Mouse (Mus musculus) bone marrow, adult 2 months (tissue): ENCODE measurements at regions not wholly inside any gene's neighbourhood (a gene's known extent, or its start where the extent isn't known, plus 50 kb on each side); places are given as distances from the start of the nearest gene placed in this dataset.

ENCODE experiments used
- H3K27ac ChIP-seq: fragments of 200-500 bp; 2 replicates; pipeline ENCODE4 v1.5.1; 2012; ENCODE audit warnings: low read depth, mild to moderate bottlenecking, control low read depth, inconsistent platforms, low read length; ENCODE audit not compliant: control insufficient read depth, poor library complexity, insufficient read depth
- H3K4me1 ChIP-seq: fragments of 200-500 bp; 2 replicates; pipeline ENCODE4 v1.6.1; 2011; ENCODE audit warnings: low read length; ENCODE audit not compliant: control insufficient read depth, insufficient read depth
- H3K4me3 ChIP-seq: fragments of 200-500 bp; replicated peaks from 2 replicates; pipeline ENCODE3; 2011; ENCODE audit warnings: mild to moderate bottlenecking, low read depth, low read length, control low read depth; ENCODE audit not compliant: control insufficient read depth
- CTCF ChIP-seq: fragments of 200-500 bp; IDR thresholded peaks from 2 replicates; pipeline ENCODE4 v1.5.1; 2011; ENCODE audit warnings: low read length, control low read depth; ENCODE audit not compliant: control insufficient read depth, insufficient read depth
- POLR2A ChIP-seq: fragments of 200-500 bp; IDR thresholded peaks from 2 replicates; pipeline ENCODE4 v1.6.1; 2011; ENCODE audit warnings: low read depth, mild to moderate bottlenecking, control low read depth, low read length, borderline replicate concordance; ENCODE audit not compliant: control insufficient read depth
- WGBS: fragments of 180-500 bp; shearing (Covaris S2); methylation state at CpG from one replicate; pipeline ENCODE4 v1.1.7; 2018; 5-methylcytosine and 5-hydroxymethylcytosine counted together

DNA sequence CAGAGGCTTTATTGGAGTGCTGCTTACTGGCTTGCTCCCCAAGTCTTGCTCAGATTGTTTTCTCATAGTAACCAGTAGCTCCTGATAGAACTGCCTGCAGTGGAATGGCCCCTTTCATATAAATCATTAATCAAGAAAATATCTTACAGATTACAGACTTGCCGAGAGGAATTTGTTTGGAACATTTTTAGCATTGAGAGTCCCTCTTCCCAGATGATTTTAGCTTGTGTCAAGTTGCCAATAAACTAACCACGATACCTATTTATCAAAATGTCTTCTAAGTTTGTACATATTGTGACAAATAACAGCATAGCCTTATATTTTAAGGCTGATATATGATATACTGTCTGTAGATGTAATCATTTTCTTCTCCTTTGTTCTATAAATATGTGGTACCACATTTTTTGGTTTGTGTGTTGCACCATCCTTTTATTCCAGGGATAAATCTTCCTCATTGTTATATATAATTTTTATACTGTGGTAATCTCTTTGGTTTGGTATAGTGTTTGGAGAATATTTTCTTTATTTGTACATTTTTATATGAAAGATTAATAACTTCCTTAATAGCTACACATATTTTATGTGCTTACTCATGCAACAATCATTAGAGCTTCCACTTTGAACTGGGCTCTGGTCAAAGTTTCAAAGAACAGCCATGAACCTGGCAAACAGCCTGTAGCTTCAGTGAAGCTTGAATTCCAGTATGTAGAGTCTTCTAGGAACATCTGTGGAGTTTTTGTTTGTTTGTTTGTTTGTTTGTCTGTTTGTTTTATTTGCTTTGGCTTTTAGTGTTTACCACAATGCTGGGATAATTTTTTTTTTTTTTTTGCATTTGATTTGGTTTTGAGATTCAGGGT, 153.1 kb upstream of the Marcks start:
- Histone ChIP-seq H3K27ac (no peak overlapping the region), H3K4me3 (no peak overlapping the region), H3K4me1 (no peaks in the 10 kb centered on the region)
- TF ChIP-seq POLR2A, result no peak
- TF ChIP-seq CTCF, result no peak
- 83% methylated on average over 2 of the region's 2 CpGs for WGBS

DNA sequence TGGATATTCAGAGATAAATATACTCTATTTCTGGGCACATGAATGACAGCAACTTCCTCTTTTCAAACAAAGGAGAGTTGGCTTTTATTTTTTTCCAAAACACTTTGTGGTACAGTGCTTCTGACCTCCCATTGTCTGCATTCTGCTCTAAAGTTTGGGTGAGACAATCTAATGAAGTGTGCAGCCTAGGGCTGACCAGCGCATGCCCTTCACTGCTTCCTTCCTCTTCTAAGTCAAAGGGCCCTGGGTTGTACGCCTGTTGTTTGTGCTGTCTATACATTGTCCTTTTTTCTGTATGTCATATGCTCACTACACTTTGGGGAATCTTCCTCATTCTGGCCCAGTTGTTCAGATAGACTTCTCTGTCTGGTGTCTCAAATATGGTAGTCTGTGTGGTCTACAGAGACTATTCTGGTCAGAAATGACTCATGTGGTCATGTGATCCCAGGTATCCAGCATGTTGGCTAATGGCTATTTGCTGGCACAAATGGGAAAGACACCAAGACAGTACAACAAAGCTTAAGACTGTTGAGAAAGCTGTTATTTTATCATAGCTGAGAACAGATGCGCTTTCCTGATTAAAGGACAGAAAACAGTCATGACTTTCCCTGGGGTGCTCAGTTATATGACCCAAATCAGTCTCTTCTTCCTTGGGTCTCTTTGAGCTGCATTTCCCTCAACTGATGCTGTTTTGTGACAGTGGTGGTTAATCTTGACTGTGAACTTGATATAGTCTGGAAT, 151.4 kb upstream of the Marcks start:
- WGBS, result 49% methylated on average over 3 of the region's 3 CpGs
- TF ChIP-seq CTCF (no peak), POLR2A (no peak)
- Histone ChIP-seq H3K4me1 (no peaks in the 10 kb centered on the region), H3K4me3 (no peak overlapping the region), H3K27ac (no peak overlapping the region)

DNA sequence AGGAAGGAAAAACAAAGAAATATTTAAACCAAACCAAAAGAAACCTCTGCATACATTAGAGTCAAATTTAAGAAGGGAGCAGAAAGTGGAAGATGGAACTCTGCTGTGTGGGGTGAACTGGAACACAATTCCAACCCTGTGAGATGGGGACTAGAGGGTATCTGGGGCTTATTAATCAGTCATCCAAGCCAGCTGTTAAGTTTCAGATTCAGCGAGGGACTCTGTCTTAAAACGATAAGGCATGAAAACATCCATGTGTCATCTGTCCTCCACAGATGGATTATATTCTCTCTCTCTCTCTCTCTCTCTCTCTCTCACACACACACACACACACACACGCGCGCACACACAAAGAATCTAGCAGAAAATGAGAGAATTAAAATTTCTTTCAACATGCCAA, 147.6 kb upstream of the Marcks start:
- WGBS, result 89% methylated on average over 5 of the region's 5 CpGs
- no peak overlapping the region for H3K4me3 ChIP-seq
- TF ChIP-seq CTCF, result no peak
- no peak for TF ChIP-seq POLR2A
- H3K27ac ChIP-seq, result no peak overlapping the region
- H3K4me1 ChIP-seq, result no peaks in the 10 kb centered on the region

DNA sequence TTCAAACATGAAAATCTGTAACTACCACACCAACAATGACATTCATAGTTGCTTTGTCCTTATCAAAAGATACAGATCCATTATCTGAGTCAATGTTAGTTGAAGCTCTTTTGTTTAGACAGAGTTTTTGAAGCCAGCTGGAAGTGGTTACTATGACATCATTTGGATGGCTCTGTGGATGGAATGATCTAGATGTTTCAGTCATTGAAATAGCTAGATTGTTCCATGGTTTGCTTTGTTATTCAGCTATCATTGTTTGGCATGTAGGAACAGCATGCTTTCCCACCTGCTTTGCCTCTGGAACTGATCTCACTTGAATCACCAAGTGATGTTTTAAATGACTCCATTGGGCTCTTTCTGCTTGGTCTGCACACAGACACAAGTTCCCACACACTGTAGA, 144.2 kb upstream of the Marcks start:
- TF ChIP-seq POLR2A, result no peak
- no peak for TF ChIP-seq CTCF
- H3K4me3 ChIP-seq, result no peak overlapping the region
- H3K4me1 ChIP-seq, result no peaks in the 10 kb centered on the region

DNA sequence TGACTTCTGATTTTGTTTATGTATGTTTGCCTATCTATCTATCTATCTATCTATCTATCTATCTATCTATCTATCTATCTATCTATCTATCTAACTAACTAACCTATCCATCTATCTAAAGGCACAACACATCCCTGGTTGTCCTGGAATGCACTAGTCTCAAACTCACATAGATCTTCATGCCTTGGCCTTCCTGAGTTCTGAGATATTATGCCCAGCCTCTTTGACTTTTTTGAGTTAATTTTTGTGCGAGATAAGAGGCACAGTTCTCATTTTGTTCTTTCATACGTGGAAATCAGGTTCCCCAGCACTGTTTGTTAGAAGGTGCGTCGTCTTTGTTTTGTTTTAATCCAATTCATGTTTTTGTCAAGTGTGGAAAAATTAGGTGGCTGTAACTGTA, 142.1 kb upstream of the Marcks start:
- WGBS, result 73% methylated on average over 4 of the region's 4 CpGs
- TF ChIP-seq CTCF (no peak), POLR2A (no peak)
- Histone ChIP-seq H3K27ac (no peak overlapping the region), H3K4me1 (no peaks in the 10 kb centered on the region), H3K4me3 (no peak overlapping the region)

More for the DNA sequence above, 144.2 kb upstream of the Marcks start:
- no peak overlapping the region for H3K27ac ChIP-seq

DNA sequence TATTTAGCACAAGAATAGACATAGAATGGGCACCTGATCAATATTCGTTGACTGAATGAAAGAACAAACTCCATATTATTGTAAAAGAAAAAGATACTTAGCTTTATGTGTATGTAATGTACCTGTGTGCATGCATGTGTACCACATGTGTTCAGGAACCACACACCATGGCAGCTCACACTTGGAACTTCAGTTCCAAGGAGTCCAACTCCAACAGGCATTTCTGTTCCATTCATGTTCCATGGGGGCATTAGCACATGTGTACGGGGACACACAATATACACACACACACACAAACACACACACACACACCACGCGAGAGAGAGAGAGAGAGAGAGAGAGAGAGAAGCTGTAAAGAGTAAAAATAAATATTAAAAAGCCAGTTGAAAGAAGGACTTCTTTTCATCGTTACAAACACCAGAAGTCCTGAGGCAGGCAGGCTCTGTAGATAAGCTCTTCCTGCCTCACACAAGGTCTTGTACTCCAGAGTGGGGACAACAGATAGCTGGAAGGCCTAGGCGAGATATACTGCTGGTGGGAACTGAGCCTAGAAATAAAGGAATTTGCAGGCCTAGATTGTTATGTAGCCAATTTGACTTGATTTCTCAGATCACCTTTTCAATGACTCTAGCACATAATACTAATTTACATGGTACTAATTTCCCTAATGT, 141.6 kb upstream of the Marcks start:
- no peak overlapping the region for H3K4me3 ChIP-seq
- no peak overlapping the region for H3K27ac ChIP-seq
- no peak for TF ChIP-seq CTCF
- no peak for TF ChIP-seq POLR2A
- no peaks in the 10 kb centered on the region; the same call in 1 of the 2 replicates for H3K4me1 ChIP-seq
- WGBS, result 52% methylated on average over 6 of the region's 6 CpGs

DNA sequence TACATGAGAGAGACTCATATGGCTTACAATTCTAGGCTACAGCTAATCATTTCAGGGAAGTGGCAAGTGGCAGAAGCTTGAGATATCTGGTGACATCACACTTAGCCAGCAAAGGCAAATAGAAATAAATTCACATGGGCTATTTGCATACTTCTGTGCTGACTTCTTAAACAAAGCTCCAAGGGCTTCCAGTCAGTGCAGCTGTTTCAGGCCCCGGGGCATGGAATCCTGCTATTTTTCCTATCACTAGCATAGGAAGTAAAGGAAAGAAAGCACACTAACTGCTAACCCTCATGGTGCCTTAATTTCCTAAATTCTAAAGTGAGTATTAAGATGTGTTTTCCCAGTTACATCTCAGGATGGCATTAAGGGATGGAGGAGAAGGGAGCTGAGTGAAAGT, 140.6 kb upstream of the Marcks start:
- H3K4me3 ChIP-seq, result no peak overlapping the region
- H3K4me1 ChIP-seq, result no peaks in the 10 kb centered on the region; the same call in 1 of the 2 replicates
- no peak for TF ChIP-seq CTCF
- TF ChIP-seq POLR2A, result no peak
- 84% methylated on average over 1 of the region's 1 CpGs for WGBS
- no peak overlapping the region for H3K27ac ChIP-seq

DNA sequence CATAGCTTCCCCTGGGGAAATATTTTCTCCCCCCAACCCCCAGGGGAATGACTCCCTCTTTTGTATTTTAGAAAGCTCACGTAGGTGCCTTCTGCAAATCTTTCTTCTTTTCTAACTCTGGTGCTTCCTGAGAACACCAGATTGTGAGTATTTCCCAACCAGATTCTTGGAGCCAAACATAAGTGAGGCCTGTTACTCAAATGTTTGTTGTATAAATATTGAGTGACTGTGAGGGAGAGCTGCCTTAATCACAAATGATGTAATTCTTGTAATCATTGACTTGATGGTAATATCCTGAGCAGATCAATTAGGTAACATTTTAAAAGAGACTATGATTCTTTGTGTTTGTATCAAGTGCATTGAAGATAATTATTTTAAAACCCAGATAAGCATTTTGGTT, 137.1 kb upstream of the Marcks start:
- no peak for TF ChIP-seq POLR2A
- no peak for TF ChIP-seq CTCF
- Histone ChIP-seq H3K27ac (no peak overlapping the region), H3K4me1 (no peaks in the 10 kb centered on the region; the same call in 1 of the 2 replicates), H3K4me3 (no peak overlapping the region)
- 79% methylated on average over 1 of the region's 1 CpGs for WGBS
